Mouse (Mus musculus) CD4-positive, CD25-positive, alpha-beta regulatory T cell, adult 9 weeks (primary cell): ENCODE results near the gene Zfp182. TPM values are rescaled to one million over a fixed set of nuclear protein-coding genes. Genes with fewer than 3 reads are reported as not detected.

Experiments
- polyA plus RNA-seq: library from polyadenylated mRNA; unstranded; fragments of 100-300 nt; shearing (Covaris generic); gene quantifications from one replicate; pipeline ENCODE4 v1.2.1, GENCODE M21; 2017

Gene Zfp182
- 17.4 TPM for polyA plus RNA-seq

GRCm38 (mm10) chrX:21061866-21062543, at the start of gene Zfp182:
Gene Zfp182 (minus strand): TSS chrX:21062316.

DNA sequence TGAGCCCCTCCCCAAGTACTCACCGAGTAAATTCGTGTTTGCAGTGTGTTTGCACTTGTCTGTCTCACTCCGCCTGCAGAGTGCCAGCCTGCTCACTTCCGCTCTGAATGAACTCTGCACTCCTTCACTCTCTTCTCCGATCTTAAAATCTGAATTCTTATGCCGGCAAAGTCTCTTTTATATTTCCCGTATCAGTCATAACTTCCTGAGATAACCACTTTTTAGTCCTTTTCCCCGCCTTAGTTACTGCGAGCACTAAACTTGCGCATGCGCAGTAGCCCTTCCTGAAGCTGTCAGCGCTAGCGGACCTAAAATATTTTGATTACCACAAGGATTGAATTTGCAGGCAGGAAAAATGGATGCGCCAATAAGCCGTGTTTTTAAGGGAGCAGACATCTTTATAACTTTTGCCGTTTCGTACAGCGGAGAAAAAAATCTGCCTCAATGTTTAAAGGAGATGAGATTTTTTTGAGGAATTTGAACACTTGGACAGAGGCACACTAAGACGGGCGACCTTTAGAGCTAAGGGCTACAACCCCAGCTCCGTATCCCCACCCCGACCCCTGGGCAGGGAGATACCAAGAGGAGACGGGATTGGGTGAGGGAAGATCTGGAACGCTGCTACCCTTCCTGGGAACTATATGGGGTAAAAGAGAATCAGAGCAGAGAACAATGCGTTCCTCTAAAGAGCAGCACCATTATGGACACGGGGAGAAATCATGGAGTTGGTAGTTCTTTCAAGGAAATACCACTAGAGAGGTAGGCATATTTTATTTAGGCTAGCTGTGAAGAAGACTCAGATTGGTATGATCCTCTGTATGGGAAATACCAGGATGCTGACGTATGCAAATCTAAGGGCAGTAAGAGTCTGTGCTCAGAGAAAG, 27.1 kb upstream of the Zfp182 start, which contains the start of gene Zfp300:
Zfp300 (minus strand) TSS at position 545 of the 884 bp plus-strand sequence.

DNA sequence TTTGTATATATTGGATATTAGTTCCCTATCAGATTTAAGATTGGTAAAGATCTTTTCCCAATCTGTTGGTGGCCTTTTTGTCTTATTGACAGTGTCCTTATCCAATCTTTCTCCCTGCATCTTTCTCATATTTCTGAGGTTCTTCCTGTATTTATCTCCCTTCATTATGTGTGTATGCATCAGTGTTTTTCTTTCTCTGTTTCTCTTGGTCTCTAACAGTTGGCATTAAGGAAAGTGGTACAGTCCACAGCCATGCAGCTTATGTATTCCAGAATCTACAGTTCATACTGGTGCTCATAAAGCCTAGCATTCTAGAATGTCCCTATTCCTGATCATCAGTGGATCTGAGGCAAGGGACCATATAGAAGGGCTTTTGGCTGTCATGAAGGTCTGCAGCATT, 6.0 kb upstream of the Zfp182 start, which contains the start of gene Spaca5:
Spaca5 (plus strand) TSS at position 301 of the 400 bp plus-strand sequence.

Other genes with a start within 250 kb of the Zfp182 start
- not detected for gene Timp1, start 192.2 kb downstream of the Zfp182 start, polyA plus RNA-seq
- 0.09 TPM for gene Syn1, start 141.3 kb downstream of the Zfp182 start, polyA plus RNA-seq
- gene Cfp, start 130.8 kb downstream of the Zfp182 start, polyA plus RNA-seq = 4.9 TPM
- gene Elk1, start 111.7 kb downstream of the Zfp182 start, polyA plus RNA-seq = 7.3 TPM
- gene Uxt, start 100.3 kb downstream of the Zfp182 start, polyA plus RNA-seq = 53.6 TPM
- gene Spaca5, start 6.1 kb upstream of the Zfp182 start, polyA plus RNA-seq = not detected
- gene Zfp300, start 27.2 kb upstream of the Zfp182 start, polyA plus RNA-seq = 3.1 TPM
- not detected for gene Ssxa1, start 53.5 kb upstream of the Zfp182 start, polyA plus RNA-seq
- gene Gm21876, start 113.3 kb upstream of the Zfp182 start, polyA plus RNA-seq = not detected